Mouse (Mus musculus) heart, postnatal 4 days (tissue): Measurements from ENCODE around the gene Cfap57. TPM values are rescaled to one million over a fixed set of nuclear protein-coding genes. Genes with fewer than 3 reads are reported as not detected.

Experiments
- DNase-seq: peaks from one replicate; pipeline ENCODE4 v3.0.0; 2021
- total RNA-seq, 2 experiments: library from RNA; stranded (reverse); gene quantifications; 2 replicates each; pipeline ENCODE4 v1.2.3; 2021

Cfap57 gene
- total RNA-seq, 2 experiments from 2014 or later: 0.18 TPM; not detected in 1

DNA sequence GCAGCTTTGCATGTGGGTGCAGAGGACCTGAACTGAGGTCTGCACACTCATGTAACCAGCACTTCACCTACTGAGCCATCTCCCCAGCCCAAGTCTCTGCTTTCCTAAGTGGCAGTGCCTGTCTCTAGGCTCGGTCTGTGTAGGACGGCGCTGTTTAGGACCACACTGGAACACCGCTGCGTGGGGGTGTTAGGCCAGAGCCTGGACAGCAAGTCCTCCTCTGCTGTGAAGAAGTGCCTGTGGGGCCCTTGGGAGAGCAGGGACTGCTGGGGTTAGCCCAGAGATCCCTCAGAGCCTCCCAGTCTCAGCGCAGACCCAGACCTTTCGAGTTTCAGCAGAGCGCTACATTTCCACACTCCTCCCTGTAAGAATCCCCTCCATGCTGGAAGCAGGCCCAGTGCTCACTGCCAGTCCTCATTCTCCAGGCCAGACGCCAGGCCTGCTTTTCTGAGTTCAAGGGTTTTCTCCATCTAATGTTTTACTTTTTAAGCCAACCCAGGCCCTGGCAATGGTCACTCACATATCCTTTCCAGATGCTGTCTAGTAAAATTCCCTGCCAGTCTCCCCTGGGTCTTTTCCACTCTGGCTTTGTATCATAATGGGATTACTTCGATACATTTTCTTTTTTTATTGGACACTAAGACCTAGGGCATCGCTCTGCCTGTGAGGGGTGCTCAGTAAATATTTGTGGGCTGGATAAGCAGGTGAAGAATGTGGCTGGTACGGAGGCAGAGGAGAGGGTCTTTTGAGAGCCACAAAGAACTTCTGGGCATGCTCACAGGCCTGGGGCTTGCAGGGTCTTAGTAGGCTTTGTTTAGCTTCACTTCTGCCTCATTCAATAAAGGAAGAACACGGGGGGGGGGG, 56.3 kb downstream of the Cfap57 start:
- peak; percentile 40 for DNase-seq

DNA sequence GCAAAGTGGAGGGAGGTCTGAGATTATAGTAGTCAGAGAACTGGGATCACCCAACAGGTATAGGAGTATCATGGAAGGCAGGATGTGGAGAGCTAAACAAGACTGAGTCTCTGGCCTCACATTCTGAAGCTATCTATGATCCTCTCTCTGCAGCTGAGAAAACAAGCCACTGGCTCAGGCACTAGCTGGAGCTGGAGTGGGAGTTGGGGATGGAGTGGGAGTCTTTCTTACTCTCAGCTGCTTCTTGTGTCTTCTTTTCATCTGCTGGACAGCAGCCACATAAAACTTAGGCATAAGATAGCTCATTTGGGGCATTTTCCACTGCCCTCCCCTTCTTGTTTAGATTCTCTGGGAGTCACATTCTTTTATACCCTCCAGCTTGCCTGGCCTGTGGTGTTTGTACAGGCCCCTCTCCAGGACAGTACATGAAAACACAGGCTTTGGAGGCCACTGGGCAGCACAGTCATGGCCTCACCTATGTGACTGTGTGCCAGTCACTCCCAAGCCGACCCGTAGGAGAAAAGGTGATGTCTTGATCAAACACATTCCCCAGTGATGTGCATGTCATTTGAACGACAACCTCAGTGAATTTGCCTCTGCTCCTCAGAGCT, 67.4 kb downstream of the Cfap57 start:
- no peak for DNase-seq

DNA sequence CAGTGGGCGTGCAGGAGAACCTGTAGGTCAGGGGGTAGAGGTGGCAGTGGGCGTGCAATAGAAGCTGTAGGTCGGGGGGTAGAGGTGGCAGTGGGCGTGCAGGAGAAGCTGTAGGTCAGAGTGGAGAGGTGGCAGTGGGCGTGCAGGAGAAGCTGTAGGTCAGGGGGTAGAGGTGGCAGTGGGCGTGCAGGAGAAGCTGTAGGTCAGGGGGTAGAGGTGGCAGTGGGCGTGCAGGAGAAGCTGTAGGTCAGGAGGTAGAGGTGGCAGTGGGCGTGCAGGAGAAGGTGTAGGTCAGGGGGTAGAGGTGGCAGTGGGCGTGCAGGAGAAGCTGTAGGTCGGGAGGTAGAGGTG, 72.5 kb downstream of the Cfap57 start:
- peak; percentile 44 for DNase-seq

DNA sequence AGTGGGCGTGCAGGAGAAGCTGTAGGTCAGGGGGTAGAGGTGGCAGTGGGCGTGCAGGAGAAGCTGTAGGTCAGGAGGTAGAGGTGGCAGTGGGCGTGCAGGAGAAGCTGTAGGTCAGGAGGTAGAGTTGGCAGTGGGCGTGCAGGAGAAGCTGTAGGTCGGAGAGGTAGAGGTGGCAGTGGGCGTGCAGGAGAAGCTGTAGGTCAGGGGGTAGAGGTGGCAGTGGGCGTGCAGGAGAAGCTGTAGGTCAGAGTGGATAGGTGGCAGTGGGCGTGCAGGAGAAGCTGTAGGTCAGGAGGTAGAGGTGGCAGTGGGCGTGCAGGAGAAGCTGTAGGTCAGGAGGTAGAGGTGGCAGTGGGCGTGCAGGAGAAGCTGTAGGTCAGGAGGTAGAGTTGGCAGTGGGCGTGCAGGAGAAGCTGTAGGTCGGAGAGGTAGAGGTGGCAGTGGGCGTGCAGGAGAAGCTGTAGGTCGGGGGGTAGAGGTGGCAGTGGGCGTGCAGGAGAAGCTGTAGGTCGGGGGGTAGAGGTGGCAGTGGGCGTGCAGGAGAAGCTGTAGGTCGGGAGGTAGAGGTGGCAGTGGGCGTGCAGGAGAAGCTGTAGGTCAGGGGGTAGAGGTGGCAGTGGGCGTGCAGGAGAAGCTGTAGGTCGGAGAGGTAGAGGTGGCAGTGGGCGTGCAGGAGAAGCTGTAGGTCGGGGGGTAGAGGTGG, 73.0 kb downstream of the Cfap57 start:
- DNase-seq: peak; percentile 75

DNA sequence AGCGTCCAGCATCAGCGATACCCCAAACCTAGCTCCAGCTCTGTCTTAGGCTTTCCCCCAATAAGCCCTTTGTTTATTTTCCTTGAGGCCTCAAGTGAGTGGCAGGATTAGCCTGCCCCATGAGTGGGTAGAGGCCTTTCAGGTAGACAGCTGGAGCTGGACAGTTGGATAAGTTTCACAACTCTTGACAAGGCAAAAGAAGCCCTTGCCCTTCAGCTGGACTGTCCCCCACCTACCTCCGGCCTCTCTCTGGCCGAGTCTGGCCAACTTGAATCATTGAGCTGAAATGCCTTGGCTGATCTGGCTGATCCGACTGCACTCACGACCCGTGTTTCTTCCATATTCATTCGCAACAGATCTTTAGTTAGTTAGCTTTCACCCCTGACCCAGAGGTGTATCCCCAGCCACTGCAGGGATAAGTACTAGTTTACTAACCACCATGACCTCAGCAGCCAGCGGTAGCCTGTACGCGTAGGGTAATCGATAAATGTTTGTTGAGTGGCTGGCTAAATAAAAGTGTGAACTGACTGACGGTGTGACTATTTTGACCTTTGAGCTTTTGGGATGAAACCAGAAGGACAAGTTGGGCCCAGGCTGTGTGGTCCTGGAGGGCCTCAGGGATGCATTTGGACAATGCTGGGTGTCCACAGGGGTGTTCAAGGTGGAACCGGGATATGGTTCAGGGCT, 76.0 kb downstream of the Cfap57 start:
- no peak for DNase-seq

- peak; percentile 59 for DNase-seq
These were observed 76.9 kb downstream of the Cfap57 start, which contains the start of gene Tmem125 for GRCm38 (mm10) chr4:118543592-118544260. Gene Tmem125, minus strand, starts transcription at chr4:118544044.

DNA sequence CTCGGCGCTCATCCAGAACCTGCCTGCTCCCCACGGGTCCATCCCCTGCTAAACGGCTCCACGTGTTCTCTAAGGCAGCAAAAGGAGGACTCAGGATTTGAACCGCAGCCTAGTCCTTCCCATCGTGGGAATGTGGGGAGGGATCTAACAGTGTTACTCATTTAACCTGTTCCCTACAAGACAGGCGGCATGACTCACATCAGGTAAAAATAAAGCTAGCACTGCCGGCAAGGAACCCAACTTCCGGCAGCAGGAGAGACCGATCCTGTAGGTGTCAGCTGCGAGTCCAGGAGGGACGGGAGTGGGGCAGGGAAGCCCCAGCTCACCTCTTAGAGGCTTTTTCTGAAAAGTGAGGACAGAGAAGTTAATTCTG, 77.4 kb downstream of the Cfap57 start:
- DNase-seq: peak; percentile 27

DNA sequence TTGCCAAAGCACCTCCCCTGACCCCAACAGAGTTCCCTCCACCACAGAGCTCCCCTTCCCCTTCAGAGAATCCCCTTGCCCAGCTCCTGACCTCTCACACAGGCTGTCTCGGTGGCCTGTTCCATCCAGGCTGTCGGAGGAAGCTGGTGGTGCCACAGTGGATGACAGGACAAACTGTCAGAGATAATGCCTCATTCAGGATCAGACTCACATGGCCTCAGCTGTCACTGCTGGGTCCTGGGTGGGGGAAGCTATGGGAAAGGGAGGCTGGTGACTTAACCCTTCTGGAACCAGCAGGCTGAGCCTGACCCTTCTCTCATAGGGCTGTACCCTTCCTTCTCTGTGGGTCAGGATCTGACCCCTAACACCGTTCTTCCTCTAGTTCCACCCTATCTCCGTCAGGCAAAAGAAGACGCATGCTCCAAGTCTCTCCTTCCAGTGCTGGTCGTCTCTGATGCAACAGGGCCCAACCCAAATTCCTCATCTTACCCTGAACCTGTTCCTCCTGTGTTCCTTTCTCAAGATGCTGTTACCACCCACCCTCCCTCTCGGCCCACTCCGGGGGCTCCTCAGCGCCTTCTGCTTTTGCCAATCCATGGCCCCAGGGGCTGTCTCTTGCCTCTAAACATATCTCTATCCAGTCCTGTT, 77.9 kb downstream of the Cfap57 start:
- DNase-seq: no peak

- no peak for DNase-seq
These were observed 80.7 kb downstream of the Cfap57 start for GRCm38 (mm10) chr4:118539904-118540303.

DNA sequence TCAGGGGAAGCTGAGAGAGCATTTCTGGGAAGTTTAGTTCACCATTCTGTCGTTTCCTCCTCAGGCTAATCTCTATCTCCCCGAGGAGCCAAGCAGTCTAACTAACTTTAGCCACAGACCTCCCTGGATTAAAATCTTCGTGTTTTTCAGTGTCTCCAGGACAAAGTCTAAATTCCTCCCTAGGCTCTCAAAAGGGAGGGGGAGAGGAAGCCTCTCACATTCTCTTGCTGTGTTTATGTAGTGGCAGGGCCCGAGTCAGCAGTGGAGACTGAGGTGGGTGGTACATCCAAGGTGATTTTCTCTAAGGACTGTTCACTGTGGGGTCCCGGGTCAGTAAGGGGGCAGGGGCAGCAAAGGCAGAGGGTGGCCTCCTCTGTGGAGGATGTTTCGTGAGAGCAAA, 82.8 kb downstream of the Cfap57 start:
- DNase-seq: no peak

GRCm38 (mm10) chr4:118535610-118536009, 85.0 kb downstream of the Cfap57 start:
- DNase-seq: no peak

GRCm38 (mm10) chr4:118533605-118534004, 87.0 kb downstream of the Cfap57 start:
- no peak for DNase-seq

DNA sequence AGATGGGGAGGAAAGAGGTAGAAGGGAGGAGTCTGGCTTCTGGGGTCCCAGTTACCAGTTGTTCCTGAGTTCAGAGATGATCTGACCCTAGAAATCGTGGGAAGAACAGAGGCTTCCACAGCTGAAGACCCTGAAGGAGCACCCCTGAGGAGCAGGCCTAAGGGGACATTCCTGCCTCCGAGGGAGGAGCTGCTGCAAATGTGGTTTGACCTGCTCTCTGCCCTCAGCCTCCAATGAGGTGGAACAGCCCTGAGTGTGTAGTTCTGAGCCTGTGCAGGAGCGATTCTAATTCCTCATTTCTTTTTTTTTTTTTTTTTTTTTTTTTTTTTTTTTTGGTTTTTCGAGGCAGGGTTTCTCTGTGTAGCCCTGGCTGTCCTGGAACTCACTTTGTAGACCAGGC, 87.4 kb downstream of the Cfap57 start:
- no peak for DNase-seq

GRCm38 (mm10) chr4:118532663-118533062, 87.9 kb downstream of the Cfap57 start:
- no peak for DNase-seq

- DNase-seq: no peak
These were observed 92.9 kb downstream of the Cfap57 start for GRCm38 (mm10) chr4:118527720-118528119.

DNA sequence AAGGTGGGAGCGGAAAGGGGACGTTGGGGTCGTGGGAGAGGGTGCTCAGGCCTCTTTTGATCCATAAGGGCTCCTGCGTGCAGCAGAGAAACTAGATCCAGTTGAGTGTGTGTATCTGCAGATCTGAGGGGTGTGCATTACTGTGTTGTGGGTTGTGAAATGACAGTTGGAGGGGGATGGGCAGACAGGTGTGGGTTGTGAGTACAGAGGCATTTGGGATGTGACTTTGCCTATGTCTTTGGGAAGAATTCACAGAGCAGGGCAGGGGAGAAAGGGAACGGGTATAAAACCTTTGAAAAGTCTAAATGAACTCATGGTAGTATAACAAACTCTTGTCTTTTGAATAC, 93.3 kb downstream of the Cfap57 start:
- DNase-seq: no peak

GRCm38 (mm10) chr4:118526408-118527334, 93.9 kb downstream of the Cfap57 start, which contains the start of gene 2610528J11Rik:
Gene 2610528J11Rik, plus strand, starts transcription at chr4:118526999.
- no peak for DNase-seq

DNA sequence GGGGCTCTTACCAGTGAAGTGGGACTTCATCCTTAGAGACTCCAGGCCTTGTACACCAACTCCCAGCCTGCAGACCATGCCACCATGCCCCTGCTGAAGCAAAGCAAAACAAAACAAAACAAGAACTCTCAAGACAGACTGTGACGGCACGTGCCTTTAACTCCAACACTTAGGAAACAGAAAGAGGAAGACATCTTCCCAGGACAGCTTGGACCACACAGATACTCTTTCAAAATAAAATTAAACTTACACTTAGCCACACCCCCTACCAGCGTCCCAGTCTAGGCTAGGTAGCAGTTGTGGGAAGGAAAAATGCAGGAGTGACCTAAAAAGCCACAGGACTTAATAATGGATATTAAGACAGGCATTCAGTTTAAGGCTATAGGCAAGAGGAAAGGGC, 94.8 kb downstream of the Cfap57 start:
- no peak for DNase-seq

- DNase-seq: no peak
These were observed 96.6 kb downstream of the Cfap57 start for GRCm38 (mm10) chr4:118523976-118524375.

GRCm38 (mm10) chr4:118522248-118522647, 98.3 kb downstream of the Cfap57 start:
- no peak for DNase-seq

- DNase-seq: no peak
These were observed 102.4 kb downstream of the Cfap57 start for GRCm38 (mm10) chr4:118518208-118518607.
